Mouse (Mus musculus) kidney, postnatal 14 days (tissue): ENCODE measurements around the gene Atp2b2.

Experiments used
- DNase-seq: peaks from one replicate; pipeline ENCODE4 v3.0.0; 2022; ENCODE audit warnings: mixed read lengths

The Atp2b2 gene

GRCm38 (mm10) chr6:113695766-113696355, 346.6 kb downstream of the Atp2b2 start:
- no peak for DNase-seq

DNA sequence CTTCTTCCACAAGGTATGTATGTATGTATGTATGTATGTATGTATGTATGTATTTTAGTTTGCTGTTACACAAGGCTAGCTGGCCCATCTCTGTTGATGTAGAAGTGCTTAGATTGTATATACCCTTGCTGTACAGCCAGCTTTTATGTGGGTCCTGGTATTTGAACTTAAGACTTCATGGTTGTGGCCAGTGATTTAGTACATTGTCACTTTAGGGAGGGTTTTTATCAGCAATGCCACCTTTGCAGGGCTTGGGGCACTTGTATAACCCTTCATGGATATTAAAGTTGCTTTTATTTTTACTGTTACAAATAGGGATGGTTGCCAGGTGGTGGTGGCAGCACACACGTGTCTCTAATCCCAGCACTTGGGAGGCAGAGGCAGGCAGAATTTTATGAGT, 347.2 kb downstream of the Atp2b2 start:
- no peak for DNase-seq
